Mouse (Mus musculus): ENCODE measurements around the gene Slc9a4. TPM values are rescaled to one million over a fixed set of nuclear protein-coding genes. Genes with fewer than 3 reads are reported as not detected.

Slc9a4 gene
- polyA plus RNA-seq, 2 experiments, result not detected

DNA sequence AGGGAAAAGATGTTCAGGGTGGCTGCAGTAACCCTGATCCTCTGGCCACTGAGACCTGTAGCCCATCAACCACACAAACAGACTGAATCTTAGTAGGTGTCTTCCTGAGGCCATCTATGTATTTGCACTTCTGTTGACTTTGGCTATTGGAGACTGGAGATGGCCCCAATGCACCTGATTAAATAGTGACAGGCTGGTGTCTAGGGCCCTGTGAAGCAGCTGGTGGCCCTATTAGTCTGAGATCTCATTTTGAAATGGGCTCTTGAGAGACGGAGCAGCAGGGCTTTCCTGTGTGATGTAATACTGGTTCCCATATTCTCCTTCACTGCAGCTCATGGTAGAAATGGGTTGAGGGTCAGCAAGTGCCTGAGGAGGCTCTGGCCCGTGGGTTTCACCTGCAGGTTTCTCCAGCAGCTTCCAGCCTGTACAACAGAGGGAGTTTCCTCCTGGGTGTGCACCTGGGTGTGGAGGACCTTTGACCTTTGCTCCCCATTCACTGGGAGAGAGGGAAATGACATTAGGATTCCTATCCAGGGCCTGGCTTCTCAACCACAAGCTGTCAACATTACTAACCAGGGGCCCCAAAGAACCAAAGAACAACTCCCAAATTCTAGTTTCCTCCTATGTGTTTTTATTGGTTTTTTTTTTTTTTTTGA is 52.7 kb downstream of the Slc9a4 start:
- no peak overlapping the region for H3K4me2 ChIP-seq (ENCODE audit: low read depth)
- no peak for ATAC-seq (ENCODE audit: insufficient read depth)

DNA sequence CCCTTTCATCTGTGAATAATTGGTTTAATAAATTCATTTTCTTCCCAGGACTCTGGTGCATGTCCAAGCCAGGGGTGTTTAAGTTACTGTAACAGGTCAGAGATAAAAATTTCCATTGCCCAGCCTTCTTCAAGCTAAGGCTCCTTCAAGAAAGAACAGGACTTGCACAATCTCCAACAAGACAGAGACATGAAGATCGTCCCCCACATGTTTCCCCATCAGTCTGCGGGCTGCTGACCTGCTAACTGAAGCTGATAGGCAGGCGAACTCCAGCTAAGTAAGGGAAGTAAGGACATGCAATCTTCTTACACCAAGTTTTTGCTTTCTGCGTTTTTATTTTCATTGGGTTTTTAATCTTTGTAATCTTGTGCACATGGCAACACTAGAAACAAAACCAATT is 54.7 kb downstream of the Slc9a4 start:
- H3K4me3 ChIP-seq (ENCODE audit: insufficient read depth in 1 of 2, low read depth in 2 of 2, low read length in 2 of 2), result no peak overlapping the region
- no peaks in the 10 kb centered on the region for H3K27me3 ChIP-seq (ENCODE audit: control insufficient read depth, insufficient read depth, low read length)
- 35% methylated on average over 4 of the region's 4 CpGs for WGBS (ENCODE audit: insufficient replicate concordance)
- no peak for DNase-seq (ENCODE audit: low read depth in 3 of 3, low spot score in 3 of 3)
- no peak for ATAC-seq (ENCODE audit: insufficient read depth)
- H3K36me3 ChIP-seq (replicated peaks; ENCODE audit: control insufficient read depth, insufficient read depth, low read depth), result no peaks in the 10 kb centered on the region
- no peaks in the 10 kb centered on the region for H3K9me3 ChIP-seq (ENCODE audit: control insufficient read depth, low read length)
- no peak for TF ChIP-seq CTCF (IDR thresholded peaks at IDR 0.05; ENCODE audit: low read depth)
- no peak for TF ChIP-seq EP300 (IDR thresholded peaks at IDR 0.05; ENCODE audit: low read depth)
- H3K4me1 ChIP-seq (replicated peaks; ENCODE audit: control insufficient read depth in 2 of 2, insufficient read depth in 2 of 2, low read length in 1 of 2), result no peaks in the 10 kb centered on the region
- no peak overlapping the region for H3K4me2 ChIP-seq (ENCODE audit: low read depth)
- H3K9ac ChIP-seq (replicated peaks), result no peak overlapping the region
- no peak overlapping the region for H3K27ac ChIP-seq

More for the DNA sequence above, 52.7 kb downstream of the Slc9a4 start:
- Histone ChIP-seq H3K9ac (replicated peaks) (no peak overlapping the region), H3K27ac (no peak overlapping the region), H3K36me3 (replicated peaks; ENCODE audit: control insufficient read depth, insufficient read depth, low read depth) (no peaks in the 10 kb centered on the region), H3K4me1 (replicated peaks; ENCODE audit: control insufficient read depth in 2 of 2, insufficient read depth in 2 of 2, low read length in 1 of 2) (no peaks in the 10 kb centered on the region), H3K9me3 (ENCODE audit: control insufficient read depth, low read length) (no peaks in the 10 kb centered on the region), H3K4me3 (ENCODE audit: insufficient read depth in 1 of 2, low read depth in 2 of 2, low read length in 2 of 2) (no peak overlapping the region), H3K27me3 (ENCODE audit: control insufficient read depth, insufficient read depth, low read length) (no peaks in the 10 kb centered on the region)
- no peak for DNase-seq (ENCODE audit: low read depth in 3 of 3, low spot score in 3 of 3)
- TF ChIP-seq CTCF (IDR thresholded peaks at IDR 0.05; ENCODE audit: low read depth), result no peak
- TF ChIP-seq EP300 (IDR thresholded peaks at IDR 0.05; ENCODE audit: low read depth), result no peak
- 17% methylated on average over 2 of the region's 2 CpGs for whole genome bisulfite sequencing (ENCODE audit: insufficient replicate concordance)

DNA sequence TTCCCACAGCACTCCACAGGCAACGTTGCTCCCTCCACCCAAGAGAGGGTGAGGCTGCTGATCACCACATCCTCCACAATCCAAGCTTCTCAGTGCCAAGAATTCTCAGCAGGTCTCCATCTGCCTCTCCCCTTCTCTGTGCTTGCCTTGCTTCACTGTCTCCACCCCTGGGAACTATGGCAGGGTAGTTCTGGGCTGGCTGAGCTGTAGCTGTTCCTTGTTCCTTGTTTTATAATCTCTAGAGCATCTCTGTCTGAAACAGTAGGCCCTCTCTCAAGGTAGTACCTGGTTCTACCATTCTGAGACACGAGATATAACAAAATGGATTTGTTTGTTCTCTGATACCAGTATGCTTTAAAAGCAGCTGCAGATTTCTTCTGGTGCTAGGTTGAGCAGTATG is 68.4 kb downstream of the Slc9a4 start:
- no peak overlapping the region for H3K4me3 ChIP-seq (ENCODE audit: insufficient read depth in 1 of 2, low read depth in 2 of 2, low read length in 2 of 2)
- no peak for TF ChIP-seq EP300 (IDR thresholded peaks at IDR 0.05; ENCODE audit: low read depth)
- TF ChIP-seq CTCF (IDR thresholded peaks at IDR 0.05; ENCODE audit: low read depth), result no peak
- no peak overlapping the region for H3K9ac ChIP-seq (replicated peaks)
- DNase-seq (ENCODE audit: low read depth in 3 of 3, low spot score in 3 of 3), result no peak
- ATAC-seq (ENCODE audit: insufficient read depth), result no peak
- H3K9me3 ChIP-seq (ENCODE audit: control insufficient read depth, low read length), result no peaks in the 10 kb centered on the region
- no peak overlapping the region for H3K27ac ChIP-seq
- WGBS (ENCODE audit: insufficient replicate concordance), result 35% methylated on average over 2 of the region's 2 CpGs
- H3K4me2 ChIP-seq (ENCODE audit: low read depth), result no peak overlapping the region
- no peaks in the 10 kb centered on the region for H3K36me3 ChIP-seq (replicated peaks; ENCODE audit: control insufficient read depth, insufficient read depth, low read depth)
- no peaks in the 10 kb centered on the region for H3K27me3 ChIP-seq (ENCODE audit: control insufficient read depth, insufficient read depth, low read length)
- H3K4me1 ChIP-seq (replicated peaks; ENCODE audit: control insufficient read depth in 2 of 2, insufficient read depth in 2 of 2, low read length in 1 of 2), result no peaks in the 10 kb centered on the region

DNA sequence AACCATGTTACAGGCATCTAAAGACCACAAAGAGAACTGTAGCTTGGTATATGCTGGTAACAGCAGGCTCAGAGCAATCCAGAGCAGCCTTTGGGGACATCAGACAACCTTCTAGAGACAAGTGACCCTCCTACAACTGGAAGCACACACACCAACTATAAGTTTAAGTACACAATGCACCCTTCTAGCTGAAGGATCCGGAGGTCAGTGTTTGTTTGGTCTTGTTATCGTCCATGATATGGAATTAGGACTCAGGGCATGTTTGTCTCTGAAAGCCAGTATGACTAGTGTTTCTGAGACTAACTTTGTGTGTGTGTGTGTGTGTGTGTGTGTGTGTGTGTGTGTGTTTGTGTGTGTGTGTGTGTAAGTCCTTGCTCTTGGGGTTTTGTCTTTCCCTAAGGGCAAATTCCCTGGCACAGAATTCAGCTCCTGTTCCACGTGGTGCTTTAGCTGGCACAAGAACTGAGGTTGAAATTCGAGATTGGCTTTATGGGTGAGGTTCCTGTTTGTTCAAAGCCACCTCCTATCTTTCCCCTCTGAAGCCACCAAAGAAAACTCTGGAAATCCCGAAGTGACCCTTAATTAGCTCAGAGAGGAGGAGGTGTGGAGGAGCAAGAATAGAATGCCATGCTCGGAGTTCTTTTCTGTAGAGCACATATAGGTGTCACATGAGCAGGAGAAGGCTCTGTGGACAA is 71.1 kb downstream of the Slc9a4 start:
- no peak overlapping the region for H3K27ac ChIP-seq
- DNase-seq (ENCODE audit: low read depth in 3 of 3, low spot score in 3 of 3), result no peak
- H3K4me1 ChIP-seq (replicated peaks; ENCODE audit: control insufficient read depth in 2 of 2, insufficient read depth in 2 of 2, low read length in 1 of 2), result no peaks in the 10 kb centered on the region

DNA sequence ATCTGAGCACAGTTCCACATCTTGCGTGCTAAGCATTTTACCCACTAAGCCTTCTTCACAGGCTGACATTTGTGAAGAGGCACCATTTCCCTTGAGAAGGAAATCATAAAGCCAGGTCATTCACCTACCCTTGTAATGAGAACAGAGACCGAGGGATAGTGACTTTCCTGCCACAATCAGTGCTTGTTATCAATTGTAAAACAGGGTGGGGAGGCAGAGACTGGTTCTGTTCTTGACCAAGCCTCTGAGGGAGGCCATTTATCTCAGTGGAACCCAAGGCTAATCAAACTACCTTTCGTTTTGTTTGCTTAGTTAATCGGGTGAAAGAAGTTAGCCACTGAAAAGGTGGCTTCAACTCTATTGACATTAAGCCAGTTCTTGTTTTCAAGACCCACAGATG is 77.2 kb downstream of the Slc9a4 start:
- DNase-seq (ENCODE audit: low read depth in 3 of 3, low spot score in 3 of 3), result no peak
- H3K36me3 ChIP-seq (replicated peaks; ENCODE audit: control insufficient read depth, insufficient read depth, low read depth), result no peaks in the 10 kb centered on the region
- TF ChIP-seq EP300 (IDR thresholded peaks at IDR 0.05; ENCODE audit: low read depth), result no peak
- no peak for TF ChIP-seq CTCF (IDR thresholded peaks at IDR 0.05; ENCODE audit: low read depth)
- no peak overlapping the region for H3K27ac ChIP-seq
- 36% methylated on average over 4 of the region's 4 CpGs for WGBS (ENCODE audit: insufficient replicate concordance)
- no peak overlapping the region for H3K4me2 ChIP-seq (ENCODE audit: low read depth)
- no peak overlapping the region for H3K9ac ChIP-seq (replicated peaks)
- no peak overlapping the region for H3K4me3 ChIP-seq (ENCODE audit: insufficient read depth in 1 of 2, low read depth in 2 of 2, low read length in 2 of 2)
- no peaks in the 10 kb centered on the region for H3K27me3 ChIP-seq (ENCODE audit: control insufficient read depth, insufficient read depth, low read length)
- H3K4me1 ChIP-seq (replicated peaks; ENCODE audit: control insufficient read depth in 2 of 2, insufficient read depth in 2 of 2, low read length in 1 of 2), result no peaks in the 10 kb centered on the region
- no peak for ATAC-seq (ENCODE audit: insufficient read depth)
- H3K9me3 ChIP-seq (ENCODE audit: control insufficient read depth, low read length), result no peaks in the 10 kb centered on the region

More for the DNA sequence above, 71.1 kb downstream of the Slc9a4 start:
- no peak for ATAC-seq (ENCODE audit: insufficient read depth)
- no peaks in the 10 kb centered on the region for H3K9me3 ChIP-seq (ENCODE audit: control insufficient read depth, low read length)
- H3K4me2 ChIP-seq (ENCODE audit: low read depth), result no peak overlapping the region
- H3K27me3 ChIP-seq (ENCODE audit: control insufficient read depth, insufficient read depth, low read length), result no peaks in the 10 kb centered on the region
- 26% methylated on average over 6 of the region's 6 CpGs for WGBS (ENCODE audit: insufficient replicate concordance)
- no peak overlapping the region for H3K4me3 ChIP-seq (ENCODE audit: insufficient read depth in 1 of 2, low read depth in 2 of 2, low read length in 2 of 2)
- no peak for TF ChIP-seq CTCF (IDR thresholded peaks at IDR 0.05; ENCODE audit: low read depth)
- TF ChIP-seq EP300 (IDR thresholded peaks at IDR 0.05; ENCODE audit: low read depth), result no peak
- H3K36me3 ChIP-seq (replicated peaks; ENCODE audit: control insufficient read depth, insufficient read depth, low read depth), result no peaks in the 10 kb centered on the region
- H3K9ac ChIP-seq (replicated peaks), result no peak overlapping the region
